Mouse (Mus musculus) adrenal gland, postnatal 10 days (tissue): ENCODE data around the gene Dab2ip. TPM values are rescaled to one million over a fixed set of nuclear protein-coding genes. Genes with fewer than 3 reads are reported as not detected.
A peak's percentile ranks its signal among the peaks of the same experiment; 100 is the strongest.

Experiments used
- DNase-seq: peaks from one replicate; pipeline ENCODE4 v3.0.0; 2021; ENCODE audit warnings: mixed read lengths
- total RNA-seq, 2 experiments: library from RNA; stranded (reverse); gene quantifications; 2 replicates each; pipeline ENCODE4 v1.2.3; 2021

The Dab2ip gene
- total RNA-seq, 2 experiments from 2014 or later, result 55.2 to 69.6 TPM

DNA sequence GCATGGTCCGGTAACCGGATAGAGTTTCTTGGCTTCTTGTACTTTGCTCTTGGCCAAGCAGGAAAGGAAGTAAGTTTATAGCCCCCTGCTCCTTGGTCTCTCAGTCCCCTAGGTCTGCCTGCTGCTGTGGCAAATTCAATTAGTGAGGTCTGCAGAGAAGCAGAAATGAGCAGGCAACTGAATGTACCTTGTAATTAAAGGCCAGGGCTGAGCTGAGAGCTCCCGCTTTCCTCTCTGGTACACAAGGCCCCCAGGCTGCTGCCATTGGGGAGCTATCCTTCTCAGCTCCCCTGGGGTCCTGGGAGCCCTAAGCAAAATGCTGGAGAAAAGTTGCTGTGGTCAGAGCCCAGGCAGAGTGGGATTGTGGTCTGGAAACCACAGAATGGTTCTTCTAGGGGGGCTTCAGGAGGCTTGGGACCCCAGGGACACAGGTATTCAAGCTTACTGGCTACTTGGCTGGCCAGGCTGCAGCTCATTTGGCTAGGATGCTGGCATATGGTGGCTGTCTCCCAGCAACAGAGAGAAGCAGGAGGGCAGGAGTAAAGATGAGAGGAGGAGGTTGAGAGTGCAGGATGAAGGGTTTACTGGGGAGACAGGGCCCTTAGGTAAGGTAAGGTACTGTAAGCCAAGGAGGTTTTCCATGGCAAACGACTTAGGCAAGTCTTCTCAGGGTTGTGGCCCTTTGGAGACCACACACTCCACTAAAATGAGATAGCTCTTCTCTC, 922 bp downstream of the Dab2ip start:
- peak; percentile 15 for DNase-seq

DNA sequence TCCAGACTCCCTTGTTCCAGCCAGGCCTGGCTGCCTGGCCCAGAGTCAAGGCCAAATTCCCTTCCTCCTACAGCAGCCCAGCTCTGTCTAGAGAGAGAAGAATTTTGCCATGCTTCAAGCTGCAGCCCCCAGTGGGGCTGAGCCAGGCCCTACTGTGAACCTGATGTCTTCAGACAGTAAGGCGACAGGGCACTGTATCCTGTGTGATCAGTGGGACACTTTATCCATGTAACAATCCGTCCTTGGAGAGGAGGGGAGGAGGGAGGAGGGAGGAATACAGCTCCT, 1.4 kb downstream of the Dab2ip start:
- peak; percentile 56 for DNase-seq

DNA sequence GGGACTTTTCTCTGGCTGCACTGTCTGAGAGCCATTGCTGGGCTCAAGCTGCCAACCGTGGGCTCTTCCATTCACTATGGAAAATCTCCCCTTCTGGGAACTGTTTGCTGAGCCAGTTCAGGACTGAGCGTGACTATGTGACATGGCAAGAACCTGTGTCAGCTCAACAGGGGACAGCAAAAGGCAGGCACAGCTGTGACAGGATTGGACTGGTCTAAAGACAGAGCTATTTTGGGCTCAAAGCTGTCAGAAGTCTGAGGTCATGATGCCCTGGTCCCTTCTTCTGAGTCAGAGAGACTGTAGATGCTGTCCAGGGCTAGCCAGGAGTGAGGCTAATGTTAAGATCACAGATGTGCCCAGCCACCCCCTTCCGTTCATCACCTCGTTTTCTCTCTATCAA, 5.7 kb downstream of the Dab2ip start:
- DNase-seq, result no peak

- no peak for DNase-seq
Measured at GRCm38 (mm10) chr2:35565051-35565836, 7.2 kb downstream of the Dab2ip start.

DNA sequence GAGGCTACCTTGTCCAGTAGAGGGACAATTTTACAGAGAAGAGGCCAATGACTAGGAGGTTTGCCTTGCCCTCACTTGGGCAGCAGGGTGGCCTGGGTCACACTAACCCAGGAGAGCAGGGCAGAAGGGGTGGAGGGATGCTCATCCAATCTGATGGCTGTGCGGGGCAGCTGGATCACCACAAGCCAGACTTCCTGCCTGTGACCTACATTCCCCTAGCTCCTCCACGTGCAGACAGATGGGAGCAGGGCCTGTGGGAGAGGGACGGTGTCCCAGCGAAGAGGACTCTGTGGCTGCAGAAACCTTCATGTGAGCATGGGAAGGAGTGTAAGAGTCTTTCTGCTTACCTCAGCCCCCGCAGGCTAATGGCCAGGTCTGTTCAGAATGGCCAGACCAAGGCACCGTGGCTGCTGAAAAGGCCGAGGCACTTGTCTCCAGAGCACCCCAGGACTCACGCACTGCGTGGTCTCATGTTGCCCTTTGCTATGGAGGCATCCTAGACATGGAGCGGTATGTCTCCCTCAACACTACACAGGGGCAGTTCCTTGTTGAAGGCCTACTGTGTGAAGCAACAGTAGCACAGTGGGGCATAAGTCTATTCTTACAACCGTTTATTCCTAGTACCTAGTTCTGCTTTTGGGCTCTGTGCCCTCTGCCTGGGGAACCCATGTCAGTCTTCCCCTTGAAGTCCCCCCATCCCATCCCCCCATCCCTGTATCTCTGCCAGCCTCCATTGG, 9.1 kb downstream of the Dab2ip start:
- no peak for DNase-seq

DNA sequence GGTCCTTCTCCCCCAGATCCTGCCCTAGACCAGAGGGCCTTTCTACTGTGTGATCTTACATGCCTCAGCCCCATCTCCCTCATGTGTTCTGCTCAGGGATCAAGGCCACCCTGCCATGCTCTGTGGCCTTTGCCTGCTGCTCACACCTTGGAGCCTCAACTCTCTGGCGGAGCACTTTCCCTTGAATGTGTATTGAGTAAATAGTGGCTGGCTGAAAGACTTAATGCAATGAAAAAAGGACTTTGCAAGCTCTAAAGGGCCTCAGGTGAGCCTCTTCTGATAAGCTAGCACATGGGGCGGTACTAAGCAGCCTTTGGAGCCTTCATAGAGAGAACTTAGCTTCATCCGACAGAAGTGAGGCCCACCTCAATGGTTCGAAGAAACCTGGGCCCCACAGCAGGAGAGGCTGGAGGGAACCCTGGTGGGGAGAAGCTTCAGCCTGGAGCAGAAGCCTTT, 9.7 kb downstream of the Dab2ip start:
- no peak for DNase-seq

DNA sequence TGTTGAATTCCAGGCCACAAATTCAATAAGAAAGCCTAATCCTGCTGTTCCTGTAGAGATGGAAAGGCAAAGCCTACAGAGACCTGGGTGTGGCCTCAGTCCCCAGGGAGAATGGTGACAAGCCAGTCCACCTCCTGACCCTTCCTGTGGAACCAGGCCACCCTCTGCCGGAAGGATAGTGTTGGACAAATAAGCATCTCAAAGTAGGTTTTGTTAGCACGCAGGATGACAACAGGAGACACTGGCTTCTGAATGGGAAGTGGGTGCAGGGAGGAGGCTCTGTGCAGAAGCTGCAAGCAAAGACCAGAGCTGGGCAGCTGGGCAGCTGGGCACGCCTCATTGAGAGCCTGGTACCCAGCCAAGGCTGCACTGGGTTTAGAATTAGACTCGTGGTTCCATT, 12.7 kb downstream of the Dab2ip start:
- DNase-seq, result no peak

DNA sequence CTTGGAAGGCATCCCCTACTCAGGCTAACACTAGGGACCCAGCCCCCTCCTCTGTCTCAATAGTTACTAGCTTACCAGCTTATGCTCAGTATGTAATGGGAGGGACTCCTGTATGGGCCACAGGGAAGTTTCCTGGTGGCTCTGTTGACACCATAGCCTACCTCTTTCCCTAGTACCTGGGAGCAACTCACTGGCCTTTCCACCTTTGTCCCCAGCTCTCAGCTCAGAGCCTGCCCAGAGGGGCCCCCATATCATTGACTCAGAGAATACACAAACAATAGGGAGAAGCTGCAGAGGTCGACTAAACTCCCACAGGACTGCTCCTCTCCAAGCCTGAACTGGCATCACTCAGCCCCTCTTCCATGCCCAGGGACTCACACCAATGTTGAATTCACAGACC, 16.6 kb downstream of the Dab2ip start:
- DNase-seq, result no peak

- DNase-seq, result no peak
Measured at GRCm38 (mm10) chr2:35576675-35577074, 18.6 kb downstream of the Dab2ip start.

GRCm38 (mm10) chr2:35580111-35580510, 22.0 kb downstream of the Dab2ip start:
- DNase-seq, result no peak

GRCm38 (mm10) chr2:35581501-35582340, 23.7 kb downstream of the Dab2ip start:
- peak; percentile 74 for DNase-seq

DNA sequence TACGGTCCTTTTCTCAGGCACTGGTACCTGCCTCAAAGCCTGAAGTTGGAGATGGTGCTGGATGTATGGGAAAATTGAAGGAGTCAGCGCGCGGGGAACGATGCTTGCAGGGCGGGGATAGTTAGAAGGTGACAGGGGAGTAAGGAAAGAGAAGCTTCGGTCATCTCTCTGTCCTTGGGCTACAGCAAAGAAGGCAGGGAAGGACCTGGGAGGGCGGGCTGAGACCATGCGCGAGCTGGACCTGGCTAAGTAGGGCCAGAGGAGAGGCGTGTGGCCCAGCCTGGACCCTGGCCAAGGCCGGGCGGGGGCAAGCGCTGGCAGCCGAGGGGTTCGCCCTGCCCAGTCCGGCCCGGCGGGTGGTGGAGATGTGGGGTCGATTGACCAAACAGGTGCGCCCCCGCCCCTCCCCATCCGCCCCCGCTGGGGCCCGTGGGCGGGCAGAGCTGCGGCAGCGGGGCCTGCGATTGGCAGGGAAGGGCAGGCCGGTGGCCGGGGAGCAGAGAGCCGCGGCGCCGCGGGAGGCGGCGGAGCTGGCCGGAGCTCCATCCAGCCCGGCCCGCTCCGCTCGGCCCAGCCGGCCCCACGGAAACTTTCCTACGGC, 24.4 kb downstream of the Dab2ip start:
- DNase-seq, result peak; percentile 80

GRCm38 (mm10) chr2:35583406-35583805, 25.3 kb downstream of the Dab2ip start:
- no peak for DNase-seq

GRCm38 (mm10) chr2:35584011-35584410, 25.9 kb downstream of the Dab2ip start:
- DNase-seq, result no peak

- no peak for DNase-seq
Measured at GRCm38 (mm10) chr2:35588368-35588767, 30.3 kb downstream of the Dab2ip start.

GRCm38 (mm10) chr2:35589385-35589784, 31.3 kb downstream of the Dab2ip start:
- no peak for DNase-seq

- DNase-seq, result peak; percentile 75
Measured at GRCm38 (mm10) chr2:35589800-35590199, 31.7 kb downstream of the Dab2ip start.

- DNase-seq, result no peak
Measured at GRCm38 (mm10) chr2:35591961-35592724, 34.1 kb downstream of the Dab2ip start.

DNA sequence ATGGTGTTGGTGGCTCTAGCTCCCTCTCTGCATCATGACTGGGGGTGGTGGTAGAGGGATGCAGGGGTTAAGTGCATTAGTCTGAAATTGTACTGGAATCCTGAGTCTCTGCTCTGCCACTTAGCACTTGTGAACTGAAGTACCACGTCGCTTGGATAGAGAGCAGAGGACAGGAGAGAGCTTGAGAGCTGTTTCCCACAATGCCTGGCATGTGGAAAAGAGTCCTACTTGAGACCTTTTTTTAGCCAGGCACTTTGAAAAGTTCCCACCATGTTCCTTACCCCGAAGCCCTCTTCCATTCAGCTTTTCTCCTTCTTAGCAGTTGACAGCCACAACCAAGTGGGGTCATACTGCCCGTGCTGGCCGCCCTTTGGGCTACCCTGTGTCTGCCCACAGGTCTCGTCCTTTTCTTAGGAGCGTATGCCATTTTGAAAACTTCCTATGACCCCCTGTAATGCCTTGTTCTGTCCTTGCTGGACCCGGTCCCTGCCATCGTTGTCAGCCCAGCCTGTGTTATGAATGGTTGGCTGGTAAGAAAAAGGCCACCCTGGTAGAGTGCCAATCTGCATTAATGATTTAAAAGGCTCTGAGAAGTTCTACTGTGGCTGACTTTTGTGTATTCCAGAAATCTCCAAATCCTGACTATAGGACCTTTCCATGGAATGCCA, 34.8 kb downstream of the Dab2ip start:
- DNase-seq, result no peak

DNA sequence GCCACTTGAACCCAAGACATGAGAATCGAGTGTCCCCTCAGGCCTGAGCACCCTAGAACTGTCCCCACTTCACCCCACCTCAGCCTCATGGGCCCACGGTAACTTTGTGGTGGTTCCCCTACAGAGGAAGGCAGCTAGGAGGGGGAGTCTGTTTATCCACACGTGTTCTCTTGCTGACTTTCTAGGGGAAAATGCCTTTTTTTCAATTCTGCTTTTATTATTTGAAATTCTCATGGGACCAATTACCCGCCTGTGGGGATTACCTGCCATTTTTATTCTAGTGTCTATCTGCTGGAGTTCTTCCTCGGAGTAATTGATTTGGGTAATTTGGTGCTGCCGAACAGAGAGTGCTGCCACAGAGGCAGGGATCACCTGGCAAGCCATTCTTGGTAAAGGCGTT, 35.8 kb downstream of the Dab2ip start:
- no peak for DNase-seq
